Mouse (Mus musculus): ENCODE results near the gene Map3k14. TPM values are rescaled to one million over a fixed set of nuclear protein-coding genes. Genes with fewer than 3 reads are reported as not detected.
A peak's percentile ranks its signal among the peaks of the same experiment; 100 is the strongest.

The Map3k14 gene
- polyA plus RNA-seq, 1 experiment from 2014 or later, result 4.8 TPM

- 92% methylated on average over 5 of the region's 5 CpGs for WGBS
- Histone ChIP-seq H3K4me2 (no peak overlapping the region), H3K4me1 (replicated peaks) (peaks cover 5% of the 10 kb centered on the region; the same call in 1 of the 2 replicates), H3K4me3 (no peak overlapping the region), H3K36me3 (no peaks in the 10 kb centered on the region), H3K27ac (replicated peaks) (no peak overlapping the region), H3K9me3 (no peaks in the 10 kb centered on the region), H3K27me3 (no peaks in the 10 kb centered on the region), H3K9ac (no peak overlapping the region)
- ATAC-seq (ENCODE audit: low FRiP score, low read depth), result no peak
Observed at GRCm38 (mm10) chr11:103253605-103254004, 13.7 kb downstream of the Map3k14 start.

GRCm38 (mm10) chr11:103252380-103252779, 14.9 kb downstream of the Map3k14 start:
- Histone ChIP-seq H3K9ac (no peak overlapping the region), H3K4me3 (no peak overlapping the region)
- 93% methylated on average over 5 of the region's 5 CpGs for WGBS

GRCm38 (mm10) chr11:103250324-103250723, 16.9 kb downstream of the Map3k14 start:
- ATAC-seq (ENCODE audit: low FRiP score, low read depth), result no peak
- H3K36me3 ChIP-seq, result no peaks in the 10 kb centered on the region

More at GRCm38 (mm10) chr11:103252380-103252779, 14.9 kb downstream of the Map3k14 start:
- no peak overlapping the region for H3K4me2 ChIP-seq
- H3K9me3 ChIP-seq, result no peaks in the 10 kb centered on the region
- no peaks in the 10 kb centered on the region for H3K36me3 ChIP-seq
- H3K27ac ChIP-seq (replicated peaks), result no peak overlapping the region
- ATAC-seq (ENCODE audit: low FRiP score, low read depth), result no peak
- H3K4me1 ChIP-seq (replicated peaks), result peaks cover 17% of the 10 kb centered on the region
- H3K27me3 ChIP-seq, result no peaks in the 10 kb centered on the region

GRCm38 (mm10) chr11:103249509-103249908, 17.8 kb downstream of the Map3k14 start:
- ATAC-seq (ENCODE audit: low FRiP score, low read depth), result no peak
- H3K27ac ChIP-seq (replicated peaks), result no peak overlapping the region
- H3K4me1 ChIP-seq (replicated peaks), result peaks cover 36% of the 10 kb centered on the region
- H3K9ac ChIP-seq, result no peak overlapping the region
- no peak overlapping the region for H3K4me2 ChIP-seq
- no peak overlapping the region for H3K4me3 ChIP-seq
- no peaks in the 10 kb centered on the region for H3K36me3 ChIP-seq
- WGBS, result 73% methylated on average over 6 of the region's 6 CpGs
- H3K9me3 ChIP-seq, result no peaks in the 10 kb centered on the region
- H3K27me3 ChIP-seq, result no peaks in the 10 kb centered on the region

More at GRCm38 (mm10) chr11:103250324-103250723, 16.9 kb downstream of the Map3k14 start:
- H3K27me3 ChIP-seq, result no peaks in the 10 kb centered on the region
- peaks cover 31% of the 10 kb centered on the region for H3K4me1 ChIP-seq (replicated peaks)
- WGBS, result 88% methylated on average over 3 of the region's 3 CpGs
- H3K4me2 ChIP-seq, result no peak overlapping the region
- H3K9me3 ChIP-seq, result no peaks in the 10 kb centered on the region
- no peak overlapping the region for H3K4me3 ChIP-seq
- no peak overlapping the region for H3K27ac ChIP-seq (replicated peaks)
- H3K9ac ChIP-seq, result no peak overlapping the region

GRCm38 (mm10) chr11:103248837-103249236, 18.4 kb downstream of the Map3k14 start:
- Histone ChIP-seq H3K36me3 (no peaks in the 10 kb centered on the region), H3K27ac (replicated peaks) (no peak overlapping the region), H3K27me3 (no peaks in the 10 kb centered on the region), H3K4me2 (no peak overlapping the region), H3K4me1 (replicated peaks) (peaks cover 43% of the 10 kb centered on the region), H3K4me3 (no peak overlapping the region), H3K9ac (no peak overlapping the region), H3K9me3 (no peaks in the 10 kb centered on the region)
- ATAC-seq (ENCODE audit: low FRiP score, low read depth), result no peak
- WGBS, result 76% methylated on average over 5 of the region's 5 CpGs

GRCm38 (mm10) chr11:103247504-103248177, 19.6 kb downstream of the Map3k14 start:
- 56% methylated on average over 11 of the region's 11 CpGs for whole genome bisulfite sequencing

GRCm38 (mm10) chr11:103246731-103247290, 20.5 kb downstream of the Map3k14 start:
- Histone ChIP-seq H3K9me3 (no peaks in the 10 kb centered on the region), H3K27ac (replicated peaks) (peak overlapping the region; percentile 49; the same call in 1 of the 2 replicates), H3K4me1 (replicated peaks) (peaks cover 48% of the 10 kb centered on the region), H3K27me3 (no peaks in the 10 kb centered on the region), H3K36me3 (no peaks in the 10 kb centered on the region), H3K9ac (no peak overlapping the region), H3K4me3 (no peak overlapping the region), H3K4me2 (no peak overlapping the region)
- ATAC-seq (ENCODE audit: low FRiP score, low read depth), result peak; percentile 46; the same call in 1 of the 2 replicates
- 63% methylated on average over 4 of the region's 4 CpGs for WGBS

More at GRCm38 (mm10) chr11:103247504-103248177, 19.6 kb downstream of the Map3k14 start:
- Histone ChIP-seq H3K4me2 (no peak overlapping the region), H3K36me3 (no peaks in the 10 kb centered on the region), H3K27me3 (no peaks in the 10 kb centered on the region), H3K9me3 (no peaks in the 10 kb centered on the region), H3K27ac (replicated peaks) (peak overlapping the region; percentile 56), H3K9ac (no peak overlapping the region), H3K4me3 (no peak overlapping the region), H3K4me1 (replicated peaks) (peaks cover 43% of the 10 kb centered on the region)
- 0 out of 2 replicates have a peak, but pooled peaks have one; percentile 35 for ATAC-seq (ENCODE audit: low FRiP score, low read depth)

GRCm38 (mm10) chr11:103246081-103246730, 21.1 kb downstream of the Map3k14 start:
- 66% methylated on average over 10 of the region's 10 CpGs for WGBS
- no peak for ATAC-seq (ENCODE audit: low FRiP score, low read depth)
- no peak overlapping the region for H3K4me3 ChIP-seq
- no peak overlapping the region for H3K4me2 ChIP-seq
- peak overlapping the region; percentile 49; the same call in 1 of the 2 replicates for H3K27ac ChIP-seq (replicated peaks)
- H3K9ac ChIP-seq, result no peak overlapping the region
- no peaks in the 10 kb centered on the region for H3K36me3 ChIP-seq
- H3K4me1 ChIP-seq (replicated peaks), result peaks cover 52% of the 10 kb centered on the region
- H3K9me3 ChIP-seq, result no peaks in the 10 kb centered on the region
- H3K27me3 ChIP-seq, result no peaks in the 10 kb centered on the region

GRCm38 (mm10) chr11:103244856-103245255, 22.4 kb downstream of the Map3k14 start:
- H3K27ac ChIP-seq (replicated peaks), result peak overlapping the region; percentile 32; the same call in 1 of the 2 replicates
- WGBS, result 67% methylated on average over 4 of the region's 4 CpGs

GRCm38 (mm10) chr11:103240740-103241139, 26.5 kb downstream of the Map3k14 start:
- ATAC-seq (ENCODE audit: low FRiP score, low read depth), result no peak
- H3K27me3 ChIP-seq, result no peaks in the 10 kb centered on the region
- H3K4me1 ChIP-seq (replicated peaks), result peaks cover 26% of the 10 kb centered on the region
- WGBS, result 45% methylated on average over 7 of the region's 7 CpGs
- no peak overlapping the region for H3K9ac ChIP-seq
- H3K36me3 ChIP-seq, result peaks cover 20% of the 10 kb centered on the region
- H3K9me3 ChIP-seq, result no peaks in the 10 kb centered on the region
- no peak overlapping the region for H3K4me3 ChIP-seq
- no peak overlapping the region for H3K27ac ChIP-seq (replicated peaks)
- no peak overlapping the region for H3K4me2 ChIP-seq

More at GRCm38 (mm10) chr11:103244856-103245255, 22.4 kb downstream of the Map3k14 start:
- Histone ChIP-seq H3K27me3 (no peaks in the 10 kb centered on the region), H3K4me3 (no peak overlapping the region), H3K9ac (no peak overlapping the region), H3K36me3 (no peaks in the 10 kb centered on the region), H3K4me2 (no peak overlapping the region), H3K4me1 (replicated peaks) (peaks cover 57% of the 10 kb centered on the region), H3K9me3 (no peaks in the 10 kb centered on the region)
- ATAC-seq (ENCODE audit: low FRiP score, low read depth), result no peak

- Histone ChIP-seq H3K27ac (replicated peaks) (no peak overlapping the region), H3K9me3 (no peaks in the 10 kb centered on the region), H3K4me3 (no peak overlapping the region), H3K4me1 (replicated peaks) (peaks cover 19% of the 10 kb centered on the region), H3K4me2 (no peak overlapping the region), H3K27me3 (no peaks in the 10 kb centered on the region), H3K36me3 (peaks cover 20% of the 10 kb centered on the region), H3K9ac (no peak overlapping the region)
- WGBS, result 77% methylated on average over 9 of the region's 9 CpGs
- ATAC-seq (ENCODE audit: low FRiP score, low read depth), result no peak
Observed at GRCm38 (mm10) chr11:103237757-103238156, 29.5 kb downstream of the Map3k14 start.

GRCm38 (mm10) chr11:103236903-103237302, 30.4 kb downstream of the Map3k14 start:
- WGBS, result 96% methylated on average over 10 of the region's 10 CpGs
- no peak overlapping the region for H3K9ac ChIP-seq
- no peak overlapping the region for H3K27ac ChIP-seq (replicated peaks)

More at GRCm38 (mm10) chr11:103236903-103237302, 30.4 kb downstream of the Map3k14 start:
- H3K36me3 ChIP-seq, result peaks cover 20% of the 10 kb centered on the region
- no peak overlapping the region for H3K4me2 ChIP-seq
- no peak for ATAC-seq (ENCODE audit: low FRiP score, low read depth)
- H3K27me3 ChIP-seq, result no peaks in the 10 kb centered on the region
- no peaks in the 10 kb centered on the region for H3K9me3 ChIP-seq
- peaks cover 16% of the 10 kb centered on the region for H3K4me1 ChIP-seq (replicated peaks)
- H3K4me3 ChIP-seq, result no peak overlapping the region
